Mouse (Mus musculus) heart, adult 2 months (tissue): ENCODE measurements at regions not wholly inside any gene's neighbourhood (a gene's known extent, or its start where the extent isn't known, plus 50 kb on each side); places are given as distances from the start of the nearest gene placed in this dataset.
"Not testable (repeated sequence)": the region's sequence is repeated elsewhere in the genome, so short reads cannot be mapped to it uniquely, and the experiment has no call there.

Experiments
- DNase-seq, 2 experiments: peaks; one replicate each; pipeline ENCODE4 v3.0.0; 2021
- H3K27ac ChIP-seq: fragments of 200-600 bp; 2 replicates; pipeline ENCODE4 v1.8.1; 2022
- H3K27me3 ChIP-seq: fragments of 200-500 bp; 2 replicates; pipeline ENCODE4 v1.6.1; 2012; ENCODE audit warnings: mild to moderate bottlenecking, low read length, inconsistent platforms, mixed read lengths; ENCODE audit not compliant: control insufficient read depth, insufficient read depth
- H3K36me3 ChIP-seq: fragments of 200-500 bp; 2 replicates; pipeline ENCODE4 v1.6.1; 2012; ENCODE audit warnings: low read length, inconsistent platforms; ENCODE audit not compliant: control insufficient read depth, insufficient read depth
- H3K4me1 ChIP-seq: fragments of 200-500 bp; 2 replicates; pipeline ENCODE4 v1.6.1; 2011; ENCODE audit warnings: low read length; ENCODE audit not compliant: control insufficient read depth, insufficient read depth
- H3K4me3 ChIP-seq: fragments of 200-600 bp; 2 replicates; pipeline ENCODE4 v1.8.1; 2022
- H3K79me2 ChIP-seq: fragments of 200-500 bp; replicated peaks from 2 replicates; pipeline ENCODE4 v1.6.1; 2012; ENCODE audit warnings: mild to moderate bottlenecking, inconsistent platforms, low read length, moderate library complexity, mixed read lengths; ENCODE audit not compliant: control insufficient read depth, insufficient read depth
- H3K9ac ChIP-seq: fragments of 200-500 bp; 2 replicates; pipeline ENCODE4 v1.6.1; 2012; ENCODE audit warnings: low read depth, mild to moderate bottlenecking, control low read depth, inconsistent platforms, low read length, mixed read lengths
- CTCF ChIP-seq: fragments of 200-600 bp; IDR thresholded peaks from 2 replicates; pipeline ENCODE4 v1.8.1; 2022; ENCODE audit warnings: antibody characterized with exemption, mild to moderate bottlenecking, moderate library complexity
- EP300 ChIP-seq: fragments of 200-500 bp; IDR thresholded peaks from 2 replicates; pipeline ENCODE4 v1.6.1; 2011; ENCODE audit warnings: low read depth, low read length, control low read depth; ENCODE audit not compliant: insufficient read depth
- POLR2A ChIP-seq: fragments of 200-500 bp; IDR thresholded peaks from 2 replicates; pipeline ENCODE4 v1.6.1; 2011; ENCODE audit warnings: mild to moderate bottlenecking, low read depth, low read length, control low read depth; ENCODE audit not compliant: insufficient read depth
- WGBS: fragments of 180-500 bp; shearing (Covaris S2); methylation state at CpG from one replicate; pipeline ENCODE4 v1.1.7; 2018; 5-methylcytosine and 5-hydroxymethylcytosine counted together
- intact Hi-C: fragments of 180-260 bp; cut with DNase I; formaldehyde crosslinking; loops from one replicate; pipeline ENCODE4 v1.15.1; 2025

- no peaks in the 10 kb centered on the region for H3K27me3 ChIP-seq
- H3K9ac ChIP-seq: no peak overlapping the region
- H3K79me2 ChIP-seq: no peaks in the 10 kb centered on the region
- H3K27ac ChIP-seq: no peak overlapping the region
- no peak for TF ChIP-seq EP300
- no peak for TF ChIP-seq CTCF
- no peak for TF ChIP-seq POLR2A
- no peak for DNase-seq
- WGBS: 77% methylated on average over 8 of the region's 8 CpGs
- no peaks in the 10 kb centered on the region for H3K36me3 ChIP-seq
- H3K4me1 ChIP-seq: no peaks in the 10 kb centered on the region
- no peak overlapping the region for H3K4me3 ChIP-seq
- intact Hi-C loops: no loop called here
Observed at GRCm38 (mm10) chr1:83970641-83971285, 393.2 kb downstream of the Pid1 start.

DNA sequence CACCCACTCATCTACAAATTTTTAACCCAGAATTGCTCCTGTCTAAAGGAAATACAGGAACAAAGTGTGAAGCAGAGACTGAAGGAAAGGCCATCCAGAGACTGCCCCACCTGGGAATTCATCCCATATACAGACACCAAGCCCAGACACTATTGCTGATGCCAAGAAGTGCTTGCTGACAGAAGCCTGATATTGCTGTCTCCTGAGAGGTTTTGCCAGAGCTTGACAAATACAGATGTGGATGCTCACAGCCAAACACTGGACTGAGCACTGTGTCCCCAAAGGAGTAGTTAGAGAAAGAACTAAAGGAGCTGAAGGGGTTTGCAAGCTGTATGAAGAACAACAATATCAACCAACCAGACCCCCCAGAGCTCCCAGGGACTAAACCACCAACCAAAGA lies 399.3 kb downstream of the Pid1 start:
- DNase-seq: peak in 1 of 2 experiments; percentile 4
- H3K27ac ChIP-seq, H3K4me1 ChIP-seq, H3K4me3 ChIP-seq, H3K9ac ChIP-seq, H3K27me3 ChIP-seq, intact Hi-C loops, H3K36me3 ChIP-seq, H3K79me2 ChIP-seq: not testable (repeated sequence)

GRCm38 (mm10) chr1:83961761-83962160 lies 402.2 kb downstream of the Pid1 start:
- Histone ChIP-seq H3K4me1 (no peaks in the 10 kb centered on the region), H3K9ac (no peak overlapping the region), H3K27me3 (no peaks in the 10 kb centered on the region), H3K4me3 (no peak overlapping the region), H3K27ac (no peak overlapping the region), H3K36me3 (no peaks in the 10 kb centered on the region), H3K79me2 (no peaks in the 10 kb centered on the region)
- no peak for TF ChIP-seq POLR2A
- TF ChIP-seq CTCF: no peak
- TF ChIP-seq EP300: no peak
- intact Hi-C loops: no loop called here
- 84% methylated on average over 2 of the region's 2 CpGs for WGBS
- no peak for DNase-seq

- DNase-seq: no peak
Observed at GRCm38 (mm10) chr1:83959756-83960155, 404.2 kb downstream of the Pid1 start.

GRCm38 (mm10) chr1:83922900-83923299 lies 441.1 kb downstream of the Pid1 start:
- no peak overlapping the region for H3K9ac ChIP-seq
- no peak overlapping the region for H3K27ac ChIP-seq
- intact Hi-C loops: no loop called here
- no peak overlapping the region for H3K4me3 ChIP-seq
- TF ChIP-seq CTCF (no peak), EP300 (no peak), POLR2A (no peak)
- DNase-seq: no peak
- no peaks in the 10 kb centered on the region for H3K4me1 ChIP-seq
- 63% methylated on average over 2 of the region's 2 CpGs for WGBS
- H3K36me3 ChIP-seq: no peaks in the 10 kb centered on the region
- no peaks in the 10 kb centered on the region for H3K79me2 ChIP-seq
- no peaks in the 10 kb centered on the region for H3K27me3 ChIP-seq

More at GRCm38 (mm10) chr1:83959756-83960155, 404.2 kb downstream of the Pid1 start:
- Histone ChIP-seq H3K79me2 (no peaks in the 10 kb centered on the region), H3K4me3 (no peak overlapping the region), H3K4me1 (no peaks in the 10 kb centered on the region), H3K27me3 (no peaks in the 10 kb centered on the region), H3K27ac (no peak overlapping the region), H3K36me3 (no peaks in the 10 kb centered on the region), H3K9ac (no peak overlapping the region)
- intact Hi-C loops: no loop called here
- no peak for TF ChIP-seq POLR2A
- TF ChIP-seq EP300: no peak
- TF ChIP-seq CTCF: no peak
- 64% methylated on average over 4 of the region's 4 CpGs for WGBS

DNA sequence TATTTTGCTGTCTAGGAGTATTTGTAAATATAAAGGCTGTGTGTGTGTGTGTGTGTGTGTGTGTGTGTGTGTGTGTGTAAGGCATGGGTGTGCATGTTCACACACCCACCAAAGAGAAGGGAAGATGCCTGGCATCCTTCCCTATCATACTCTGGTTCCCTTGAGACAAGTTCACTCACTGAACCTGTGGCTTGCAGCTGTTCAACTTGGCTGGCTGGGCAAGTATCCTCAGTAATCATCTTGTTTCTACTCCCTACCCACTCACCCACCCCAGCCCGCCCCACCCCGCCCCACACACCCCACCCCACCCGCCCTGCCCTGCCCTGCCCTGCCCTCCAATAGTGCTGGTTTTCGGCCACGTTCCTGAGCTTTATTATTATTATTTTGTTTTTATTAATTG lies 448.5 kb downstream of the Pid1 start:
- H3K79me2 ChIP-seq: no peaks in the 10 kb centered on the region
- H3K27me3 ChIP-seq: no peaks in the 10 kb centered on the region
- TF ChIP-seq EP300 (no peak), CTCF (no peak), POLR2A (no peak)
- WGBS: 84% methylated on average over 4 of the region's 5 CpGs
- H3K27ac ChIP-seq: no peak overlapping the region
- H3K9ac ChIP-seq: no peak overlapping the region
- DNase-seq: no peak
- intact Hi-C loops: no loop called here
- no peak overlapping the region for H3K4me3 ChIP-seq
- H3K36me3 ChIP-seq: no peaks in the 10 kb centered on the region
- H3K4me1 ChIP-seq: no peaks in the 10 kb centered on the region
